Mouse (Mus musculus): ENCODE results near the gene Saa2. TPM values are rescaled to one million over a fixed set of nuclear protein-coding genes. Genes with fewer than 3 reads are reported as not detected.
A peak's percentile ranks its signal among the peaks of the same experiment; 100 is the strongest.
"Not testable (repeated sequence)": the region's sequence is repeated elsewhere in the genome, so short reads cannot be mapped to it uniquely, and the experiment has no call there.

Saa2 gene
- total RNA-seq (2022): not detected

- DNase-seq (ENCODE audit: low spot score in 2 of 2): no peak
Measured at GRCm38 (mm10) chr7:46751490-46751889, at the start of gene Saa2. Saa2 (plus strand) TSS chr7:46751790.

GRCm38 (mm10) chr7:46710390-46710844 is 41.2 kb upstream of the Saa2 start, which contains the start of gene Saal1:
Saal1 (minus strand) TSS chr7:46710680.
- peak; percentile 65 to 69 for DNase-seq (ENCODE audit: low spot score in 2 of 2)

GRCm38 (mm10) chr7:46712250-46712649 is 39.3 kb upstream of the Saa2 start:
- DNase-seq (ENCODE audit: low spot score in 2 of 2): no peak

- DNase-seq (ENCODE audit: low spot score in 2 of 2): peak in 1 of 2 experiments; percentile 32
Measured at GRCm38 (mm10) chr7:46714518-46714917, 37.1 kb upstream of the Saa2 start.

GRCm38 (mm10) chr7:46715600-46715999 is 36.0 kb upstream of the Saa2 start, which contains the start of gene Saa3:
Saa3 (minus strand) TSS chr7:46715700.
- DNase-seq (ENCODE audit: low spot score in 2 of 2): no peak

- no peak for DNase-seq (ENCODE audit: low spot score in 2 of 2)
Measured at GRCm38 (mm10) chr7:46716897-46717296, 34.7 kb upstream of the Saa2 start.

- no peak for DNase-seq (ENCODE audit: low spot score in 2 of 2)
Measured at GRCm38 (mm10) chr7:46718591-46719270, 32.9 kb upstream of the Saa2 start.

GRCm38 (mm10) chr7:46719526-46719925 is 32.1 kb upstream of the Saa2 start:
- no peak for DNase-seq (ENCODE audit: low spot score in 2 of 2)

- no peak for DNase-seq (ENCODE audit: low spot score in 2 of 2)
Measured at GRCm38 (mm10) chr7:46720460-46720859, 31.1 kb upstream of the Saa2 start.

- no peak for DNase-seq (ENCODE audit: low spot score in 2 of 2)
Measured at GRCm38 (mm10) chr7:46723354-46723753, 28.2 kb upstream of the Saa2 start.

GRCm38 (mm10) chr7:46723849-46724248 is 27.7 kb upstream of the Saa2 start:
- DNase-seq (ENCODE audit: low spot score in 2 of 2): no peak

GRCm38 (mm10) chr7:46724396-46724795 is 27.2 kb upstream of the Saa2 start:
- peak in 1 of 2 experiments; percentile 25 for DNase-seq (ENCODE audit: low spot score in 2 of 2)

GRCm38 (mm10) chr7:46727584-46727983 is 24.0 kb upstream of the Saa2 start:
- no peak for DNase-seq (ENCODE audit: low spot score in 2 of 2)

- DNase-seq (ENCODE audit: low spot score in 2 of 2): no peak
Measured at GRCm38 (mm10) chr7:46732458-46732857, 19.1 kb upstream of the Saa2 start, which contains the start of gene Saa4. Saa4 (minus strand) TSS chr7:46732603.

GRCm38 (mm10) chr7:46734983-46735382 is 16.6 kb upstream of the Saa2 start:
- no peak for DNase-seq (ENCODE audit: low spot score in 2 of 2)

- DNase-seq (ENCODE audit: low spot score in 2 of 2): no peak
Measured at GRCm38 (mm10) chr7:46738561-46739460, 12.8 kb upstream of the Saa2 start.

GRCm38 (mm10) chr7:46740041-46740440 is 11.5 kb upstream of the Saa2 start:
- not testable (repeated sequence) for DNase-seq (ENCODE audit: low spot score in 2 of 2)

- not testable (repeated sequence) for DNase-seq (ENCODE audit: low spot score in 2 of 2)
Measured at GRCm38 (mm10) chr7:46742880-46743279, 8.7 kb upstream of the Saa2 start, which contains the start of gene Saa1. Saa1 (minus strand) TSS chr7:46742980.

- DNase-seq (ENCODE audit: low spot score in 2 of 2): no peak
Measured at GRCm38 (mm10) chr7:46745816-46746215, 5.8 kb upstream of the Saa2 start.

GRCm38 (mm10) chr7:46746381-46746780 is 5.2 kb upstream of the Saa2 start:
- DNase-seq (ENCODE audit: low spot score in 2 of 2): no peak

- DNase-seq (ENCODE audit: low spot score in 2 of 2): no peak
Measured at GRCm38 (mm10) chr7:46748459-46748858, 3.1 kb upstream of the Saa2 start.

All from left cerebral cortex, adult 8-10 months (tissue).